Mouse (Mus musculus): ENCODE results near the gene Tmem243.
"Not testable (repeated sequence)": the region's sequence is repeated elsewhere in the genome, so short reads cannot be mapped to it uniquely, and the experiment has no call there.

The Tmem243 gene

GRCm38 (mm10) chr5:9149273-9149850 is 48.9 kb downstream of the Tmem243 start:
- ChIA-PET CTCF (interaction anchor here in 1 of 4 experiments (0.6 kb wide), 1 partner anchor 38 kb away, joined by 3 read pairs; no protein-coding TSS in a partner anchor), POLR2A (interaction anchor here in 2 of 4 experiments (0.6 to 1.6 kb wide), 7 partner anchors 8 to 736 kb away, joined by 3 to 6 read pairs (median 3); no protein-coding TSS in a partner anchor)

DNA sequence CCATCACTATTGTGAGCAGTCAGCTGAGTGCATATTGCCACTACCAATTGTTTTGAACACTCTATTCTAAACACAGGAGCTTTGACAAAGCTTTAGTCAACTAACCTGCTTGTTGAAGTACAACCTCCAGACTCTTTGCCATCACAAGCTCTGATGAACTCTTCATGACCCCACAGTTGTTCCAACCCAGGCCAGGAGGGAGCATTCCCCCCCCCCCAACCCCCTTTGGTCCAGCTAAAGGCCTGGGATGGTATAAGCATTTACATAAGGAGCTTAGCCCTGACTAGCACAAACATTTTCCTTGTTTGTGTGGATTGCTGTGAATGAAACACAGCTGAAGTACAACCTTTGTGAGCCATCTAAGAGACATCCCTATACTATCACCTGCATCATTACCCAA is 56.3 kb downstream of the Tmem243 start:
- ChIA-PET POLR2A (interaction anchor here in 3 of 4 experiments (0.6 to 2.0 kb wide), 15 partner anchors 8 to 294 kb away, joined by 3 to 7 read pairs (median 4); partner anchors contain the start of genes 9330182L06Rik (in 1 of the 3) and Tmem243 (in 1 of the 3)), CTCF (interaction anchor here in 2 of 4 experiments (0.6 to 1.4 kb wide), 3 partner anchors 45 to 263 kb away, joined by 3 to 4 read pairs (median 3); no protein-coding TSS in a partner anchor)

DNA sequence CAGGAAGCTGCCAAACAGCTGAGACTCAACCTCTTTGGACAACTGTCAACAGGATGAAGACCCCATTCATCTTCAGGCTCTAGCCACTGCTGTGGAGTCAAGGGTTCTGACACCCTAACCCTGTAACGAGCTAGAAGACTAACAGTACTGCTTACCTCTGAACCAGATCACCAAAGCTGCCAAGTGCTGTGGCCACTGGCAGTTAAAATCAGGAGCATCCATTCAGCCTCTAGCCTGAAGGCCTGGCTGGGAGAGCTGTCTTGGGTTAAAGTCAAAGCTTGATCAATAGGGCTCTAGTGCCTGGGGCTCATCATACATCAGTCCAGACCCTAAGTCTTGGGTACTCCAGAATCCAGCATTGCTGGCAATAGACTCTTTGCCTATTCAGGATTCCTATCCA is 56.9 kb downstream of the Tmem243 start:
- CTCF ChIA-PET, result interaction anchor here in 2 of 4 experiments (0.7 to 1.4 kb wide), 2 partner anchors 46 to 264 kb away, joined by 3 to 4 read pairs; no protein-coding TSS in a partner anchor
- POLR2A ChIA-PET, result interaction anchor here in 3 of 4 experiments (0.6 to 2.0 kb wide), 14 partner anchors 8 to 293 kb away, joined by 3 to 7 read pairs (median 4); partner anchors contain the start of genes 9330182L06Rik (in 1 of the 3) and Tmem243 (in 1 of the 3)

DNA sequence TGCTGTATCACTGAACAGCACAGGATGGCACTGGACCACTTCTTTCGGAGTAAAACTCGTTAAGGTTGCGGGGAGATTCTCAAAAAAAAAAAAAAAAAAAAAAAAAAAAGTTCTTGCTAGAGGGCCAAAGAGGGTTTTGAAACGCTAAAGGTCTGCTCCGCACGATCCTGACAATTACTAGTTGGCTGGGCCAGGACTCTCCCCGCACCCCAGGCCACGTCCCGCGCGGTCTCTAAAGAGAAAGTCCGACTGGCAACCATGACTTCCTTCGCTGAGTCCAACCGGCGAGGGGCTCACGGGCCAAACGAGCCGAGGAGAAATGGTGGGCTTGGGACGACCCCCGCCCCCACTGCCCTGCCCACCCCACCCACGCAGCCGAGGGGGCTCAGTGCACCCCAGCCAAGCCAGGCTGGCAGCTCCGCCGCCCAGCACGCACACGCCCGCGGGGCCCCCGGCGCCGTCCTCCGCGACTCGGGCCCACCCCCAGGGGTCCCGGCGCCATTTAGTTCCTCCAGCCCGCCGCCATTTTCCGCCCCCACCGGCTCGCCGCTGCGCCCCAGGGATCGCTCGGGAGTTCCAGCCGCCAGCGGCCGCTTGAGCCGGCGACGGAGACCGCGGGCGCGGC is 60.5 kb downstream of the Tmem243 start:
- POLR2A ChIA-PET, result interaction anchor here in 3 of 4 experiments (0.6 to 2.8 kb wide), 32 partner anchors 8 to 793 kb away, joined by 3 to 19 read pairs (median 4); partner anchors contain the start of genes 9330182L06Rik (in 2 of the 3), Tmem243 (in 2 of the 3), Adam22 (in 1 of the 3) and Crot (in 1 of the 3)
- CTCF ChIA-PET, result no interaction called here

GRCm38 (mm10) chr5:9161456-9162041 is 61.1 kb downstream of the Tmem243 start, which contains the start of gene Dmtf1:
TSS of gene Dmtf1 (minus strand) at chr5:9161776.
- ChIA-PET POLR2A (interaction anchor here in 3 of 4 experiments (0.6 to 2.8 kb wide), 34 partner anchors 9 to 1074 kb away, joined by 3 to 19 read pairs (median 4); partner anchors contain the start of genes Tmem243 (in 3 of the 3), 9330182L06Rik (in 2 of the 3) and Crot (in 2 of the 3)), CTCF (no interaction called here)

GRCm38 (mm10) chr5:9162088-9162487 is 61.6 kb downstream of the Tmem243 start:
- ChIA-PET CTCF (no interaction called here), POLR2A (interaction anchor here in 3 of 4 experiments (0.6 to 2.8 kb wide), 34 partner anchors 8 to 1074 kb away, joined by 3 to 19 read pairs (median 4); partner anchors contain the start of genes Tmem243 (in 3 of the 3), 9330182L06Rik (in 2 of the 3) and Crot (in 2 of the 3))

DNA sequence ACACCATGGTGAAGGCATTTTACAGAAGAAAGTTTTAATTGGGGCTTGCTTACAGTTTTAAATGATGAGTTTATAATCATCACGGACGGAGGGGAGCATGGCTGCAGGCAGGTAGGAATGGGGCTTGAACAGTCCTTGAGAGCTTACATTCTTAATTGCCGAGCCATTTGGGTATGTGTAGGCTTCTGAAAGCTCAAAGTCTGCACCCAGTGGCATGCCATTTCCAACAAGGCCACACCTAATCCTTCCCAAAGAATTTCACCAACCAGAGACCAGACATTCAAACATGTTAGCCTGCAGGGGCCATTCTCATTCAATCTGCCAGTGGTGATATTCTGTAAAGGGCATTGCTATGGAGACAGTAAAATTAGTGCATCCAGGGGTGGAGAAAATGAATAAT is 62.9 kb downstream of the Tmem243 start:
- ChIA-PET POLR2A (interaction anchor here in 3 of 4 experiments (0.5 to 2.8 kb wide), 6 partner anchors 52 to 314 kb away, joined by 3 to 16 read pairs (median 10); partner anchors contain the start of genes 9330182L06Rik (in 1 of the 3) and Crot (in 1 of the 3)), CTCF (no interaction called here)

DNA sequence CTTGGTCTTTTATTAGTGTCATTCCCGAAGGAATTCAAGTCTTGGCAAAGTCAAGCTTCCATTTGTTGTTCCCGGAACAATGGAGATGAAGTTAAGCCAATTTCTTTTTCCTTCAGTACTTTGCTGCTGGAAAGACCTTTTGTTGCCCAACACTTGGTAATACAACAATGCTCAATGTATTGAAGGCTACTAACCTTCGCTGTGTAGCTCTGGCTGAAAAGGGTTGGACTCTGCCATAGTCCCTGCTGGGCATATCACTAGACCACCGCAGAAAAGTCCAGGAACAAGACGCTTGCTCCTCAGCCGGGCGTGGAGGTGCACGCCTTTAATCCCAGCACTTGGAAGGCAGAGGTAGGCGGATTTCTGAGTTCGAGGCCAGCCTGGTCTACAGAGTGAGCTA is 64.7 kb downstream of the Tmem243 start:
- CTCF ChIA-PET, result not testable (repeated sequence)
- POLR2A ChIA-PET, result interaction anchor here in 3 of 4 experiments (0.6 to 1.3 kb wide), 6 partner anchors 9 to 872 kb away, joined by 3 to 5 read pairs (median 4); partner anchors contain the start of genes Tmem243 (in 2 of the 3) and Crot (in 1 of the 3)

DNA sequence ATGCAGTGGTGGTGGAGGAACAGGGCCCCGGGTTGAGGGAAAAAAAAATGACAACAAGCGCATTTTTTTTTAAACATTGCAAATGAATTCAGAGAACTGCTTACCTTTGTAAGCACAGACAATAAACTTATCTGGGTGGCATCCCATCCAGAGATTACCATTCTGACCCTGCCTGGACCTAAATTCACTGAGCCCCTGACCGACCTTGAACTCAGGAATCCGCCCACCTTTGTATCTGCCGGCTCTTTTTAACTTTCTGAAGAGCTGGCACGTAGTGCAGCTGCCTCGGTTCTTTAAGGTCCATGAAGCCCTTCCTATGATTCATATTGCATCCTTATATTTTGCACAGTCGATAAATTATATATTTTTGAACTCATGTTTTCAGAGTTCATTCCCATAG is 65.9 kb downstream of the Tmem243 start:
- ChIA-PET CTCF (interaction anchor here in 1 of 4 experiments (0.6 kb wide), 1 partner anchor 799 kb away, joined by 3 read pairs; no protein-coding TSS in a partner anchor), POLR2A (interaction anchor here in 2 of 4 experiments (0.6 to 1.1 kb wide), 2 partner anchors 10 to 66 kb away, joined by 3 to 4 read pairs; partner anchors contain the start of gene Tmem243 (in 1 of the 2))

- POLR2A ChIA-PET, result interaction anchor here in 2 of 4 experiments (0.6 to 2.2 kb wide), 4 partner anchors 7 to 85 kb away, joined by 5 to 17 read pairs (median 10); partner anchors contain the start of gene Dmtf1 (in 2 of the 2)
These were observed 69.0 kb downstream of the Tmem243 start for GRCm38 (mm10) chr5:9169328-9170005.

DNA sequence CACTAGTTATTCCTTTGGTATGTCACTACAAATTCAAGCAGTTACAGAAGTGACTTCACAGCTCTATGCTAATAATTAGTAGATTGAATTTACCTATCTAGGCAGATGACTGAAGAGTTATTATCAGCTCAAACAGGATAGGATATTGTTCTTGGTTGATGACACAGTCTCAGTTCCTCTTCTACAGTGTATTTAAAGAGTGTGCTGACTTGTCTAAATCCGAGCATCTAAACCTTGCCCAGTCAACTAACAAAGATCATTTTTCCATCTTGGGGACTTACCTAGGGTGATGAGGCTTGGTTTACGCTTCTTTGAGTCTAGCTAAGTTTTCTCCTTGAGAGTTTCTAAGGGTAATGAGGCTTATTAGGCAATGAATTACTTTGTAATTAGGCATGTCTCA is 72.8 kb downstream of the Tmem243 start:
- POLR2A ChIA-PET, result no interaction called here

More at GRCm38 (mm10) chr5:9169328-9170005, 69.0 kb downstream of the Tmem243 start:
- CTCF ChIA-PET, result interaction anchor here in 2 of 4 experiments (0.6 to 0.7 kb wide), 3 partner anchors 35 to 93 kb away, joined by 5 to 11 read pairs (median 10); no protein-coding TSS in a partner anchor

DNA sequence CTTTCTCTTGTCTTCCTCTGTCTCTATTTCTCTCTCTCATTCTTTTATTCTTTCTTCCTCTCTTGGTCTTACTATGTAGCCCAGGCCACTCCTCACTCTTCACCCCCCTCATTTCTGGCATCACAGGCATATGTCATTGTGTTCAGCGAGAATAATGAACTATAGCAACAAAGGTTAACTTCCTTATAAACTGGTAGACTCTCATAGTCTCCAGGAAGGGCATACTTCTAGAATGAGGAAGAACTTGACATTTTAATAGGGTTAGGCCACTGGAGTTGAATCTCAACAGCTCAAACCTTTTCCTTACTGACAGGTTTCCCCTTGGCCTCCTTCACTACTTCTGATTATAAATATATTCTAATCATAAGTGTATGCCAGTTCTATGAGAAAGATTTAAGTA is 86.0 kb downstream of the Tmem243 start:
- ChIA-PET CTCF (no interaction called here), POLR2A (no interaction called here)

More for the DNA sequence above, 72.8 kb downstream of the Tmem243 start:
- CTCF ChIA-PET, result no interaction called here
